Mouse (Mus musculus): ENCODE measurements at regions not wholly inside any gene's neighbourhood (a gene's known extent, or its start where the extent isn't known, plus 50 kb on each side); places are given as distances from the start of the nearest gene placed in this dataset.

GRCm38 (mm10) chr10:42131798-42132197 lies 113.6 kb upstream of the Armc2 start:
- no peak overlapping the region for H3K4me3 ChIP-seq (ENCODE audit: low read depth, low read length)
- H3K4me2 ChIP-seq (ENCODE audit: low read length): no peak overlapping the region
- no peak overlapping the region for H3K27ac ChIP-seq (ENCODE audit: low read depth)
- 0 out of 2 replicates have a peak, but pooled peaks cover 4% of the 10 kb centered on the region for H3K4me1 ChIP-seq (replicated peaks; ENCODE audit: control insufficient read depth, insufficient read depth, low read length)
- DNase-seq (ENCODE audit: low spot score) (no peak), ATAC-seq (replicated peaks; ENCODE audit: low FRiP score, low TSS enrichment, low read depth) (no peak)
- H3K9ac ChIP-seq (ENCODE audit: low read length): no peak overlapping the region
- 92% methylated on average over 6 of the region's 6 CpGs for WGBS
- H3K9me3 ChIP-seq (ENCODE audit: control insufficient read depth, low read length): no peaks in the 10 kb centered on the region
- no peaks in the 10 kb centered on the region for H3K27me3 ChIP-seq (replicated peaks; ENCODE audit: control insufficient read depth, insufficient read depth, low read length)
- no peaks in the 10 kb centered on the region for H3K36me3 ChIP-seq (ENCODE audit: control insufficient read depth, insufficient read depth, low read length)

GRCm38 (mm10) chr10:42131298-42131697 lies 113.1 kb upstream of the Armc2 start:
- 34% methylated on average over 2 of the region's 2 CpGs for WGBS
- Histone ChIP-seq H3K9ac (ENCODE audit: low read length) (no peak overlapping the region), H3K4me1 (replicated peaks; ENCODE audit: control insufficient read depth, insufficient read depth, low read length) (0 out of 2 replicates have a peak, but pooled peaks cover 4% of the 10 kb centered on the region), H3K27ac (ENCODE audit: low read depth) (no peak overlapping the region), H3K36me3 (ENCODE audit: control insufficient read depth, insufficient read depth, low read length) (no peaks in the 10 kb centered on the region), H3K9me3 (ENCODE audit: control insufficient read depth, low read length) (no peaks in the 10 kb centered on the region), H3K4me3 (ENCODE audit: low read depth, low read length) (no peak overlapping the region), H3K4me2 (ENCODE audit: low read length) (no peak overlapping the region), H3K27me3 (replicated peaks; ENCODE audit: control insufficient read depth, insufficient read depth, low read length) (no peaks in the 10 kb centered on the region)
- DNase-seq (ENCODE audit: low spot score): no peak
- no peak for ATAC-seq (replicated peaks; ENCODE audit: low FRiP score, low TSS enrichment, low read depth)

DNA sequence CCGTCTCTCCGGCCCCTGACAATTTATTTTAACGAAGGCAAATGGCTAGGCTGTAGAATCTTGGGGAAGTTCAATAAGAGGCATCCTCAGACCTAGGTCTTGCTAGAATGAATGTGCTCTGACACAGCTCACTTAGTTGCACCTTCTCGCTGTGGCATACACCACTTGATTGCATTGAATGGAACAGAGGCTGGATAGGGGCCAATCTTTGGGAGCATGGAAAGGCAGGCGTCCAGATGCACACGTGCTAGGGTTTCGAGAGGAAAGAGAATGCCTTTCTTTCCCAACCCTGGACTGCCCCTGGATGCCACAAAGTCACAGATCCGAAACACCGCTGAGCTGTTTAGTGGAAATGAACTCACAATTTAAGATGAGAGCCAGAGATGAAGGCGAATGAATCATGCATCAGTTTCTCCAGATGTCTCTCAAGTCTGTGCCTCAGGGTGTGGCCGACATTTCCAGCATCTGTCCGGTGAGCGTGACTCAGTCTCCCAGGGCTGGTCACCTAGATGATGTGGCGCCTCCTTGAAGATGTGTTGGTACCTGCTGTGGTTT lies 109.7 kb upstream of the Armc2 start:
- Histone ChIP-seq H3K36me3 (ENCODE audit: control insufficient read depth, insufficient read depth, low read length) (no peaks in the 10 kb centered on the region), H3K27me3 (replicated peaks; ENCODE audit: control insufficient read depth, insufficient read depth, low read length) (no peaks in the 10 kb centered on the region), H3K27ac (ENCODE audit: low read depth) (no peak overlapping the region), H3K4me1 (replicated peaks; ENCODE audit: control insufficient read depth, insufficient read depth, low read length) (0 out of 2 replicates have a peak, but pooled peaks cover under 1% of the 10 kb centered on the region), H3K9me3 (ENCODE audit: control insufficient read depth, low read length) (no peaks in the 10 kb centered on the region), H3K4me2 (ENCODE audit: low read length) (no peak overlapping the region), H3K9ac (ENCODE audit: low read length) (no peak overlapping the region), H3K4me3 (ENCODE audit: low read depth, low read length) (no peak overlapping the region)
- no peak for DNase-seq (ENCODE audit: low spot score)
- no peak for ATAC-seq (replicated peaks; ENCODE audit: low FRiP score, low TSS enrichment, low read depth)
- 90% methylated on average over 14 of the region's 14 CpGs for WGBS

GRCm38 (mm10) chr10:42126816-42127215 lies 108.6 kb upstream of the Armc2 start:
- WGBS: 91% methylated on average over 1 of the region's 1 CpGs
- Histone ChIP-seq H3K27ac (ENCODE audit: low read depth) (no peak overlapping the region), H3K9ac (ENCODE audit: low read length) (no peak overlapping the region), H3K9me3 (ENCODE audit: control insufficient read depth, low read length) (no peaks in the 10 kb centered on the region), H3K4me2 (ENCODE audit: low read length) (no peak overlapping the region), H3K27me3 (replicated peaks; ENCODE audit: control insufficient read depth, insufficient read depth, low read length) (no peaks in the 10 kb centered on the region), H3K4me1 (replicated peaks; ENCODE audit: control insufficient read depth, insufficient read depth, low read length) (0 out of 2 replicates have a peak, but pooled peaks cover 5% of the 10 kb centered on the region), H3K4me3 (ENCODE audit: low read depth, low read length) (no peak overlapping the region), H3K36me3 (ENCODE audit: control insufficient read depth, insufficient read depth, low read length) (no peaks in the 10 kb centered on the region)
- DNase-seq (ENCODE audit: low spot score) (no peak), ATAC-seq (replicated peaks; ENCODE audit: low FRiP score, low TSS enrichment, low read depth) (no peak)

DNA sequence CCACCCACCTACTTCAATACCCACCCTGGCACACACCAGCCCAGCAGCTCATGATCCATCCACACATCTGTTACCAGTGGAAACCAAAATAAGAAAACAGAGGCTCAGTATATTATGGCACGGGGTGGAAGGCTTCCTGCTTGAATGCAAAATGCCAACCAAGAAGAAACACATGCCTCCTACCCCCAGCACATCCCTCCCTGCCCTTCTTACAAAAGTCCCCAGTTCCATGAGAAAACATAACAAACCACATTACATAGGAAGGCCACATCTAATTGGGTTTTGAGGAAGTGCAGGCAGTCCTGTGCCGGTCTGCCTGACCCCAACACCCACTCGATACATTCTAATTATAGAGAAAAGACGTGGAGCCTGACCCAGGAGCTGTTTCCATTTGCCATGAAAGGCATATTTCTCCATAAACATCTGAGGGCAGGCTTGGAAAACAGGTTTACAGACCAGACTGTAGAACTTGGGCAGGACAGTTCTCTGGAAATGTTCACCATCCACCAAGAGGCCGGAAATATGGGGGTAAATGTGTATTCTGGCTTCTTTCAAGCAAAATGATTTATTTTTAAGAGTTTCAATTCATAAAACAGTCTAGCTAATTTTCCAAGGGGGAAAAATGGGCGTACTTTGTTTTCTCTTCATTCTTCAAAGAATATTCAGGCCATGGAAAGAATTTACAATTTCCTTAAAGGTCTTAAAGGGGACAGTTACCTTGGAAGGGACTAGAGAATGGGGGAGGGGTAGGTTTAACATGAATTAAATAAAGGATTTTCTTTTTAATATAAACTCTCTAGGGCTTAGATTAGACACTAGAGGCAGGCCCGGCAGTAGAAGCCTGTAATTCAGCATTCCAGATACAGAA lies 104.8 kb upstream of the Armc2 start:
- WGBS: 30% methylated on average over 7 of the region's 7 CpGs
- DNase-seq (ENCODE audit: low spot score) (no peak), ATAC-seq (replicated peaks; ENCODE audit: low FRiP score, low TSS enrichment, low read depth) (peak; percentile 36; the same call in 1 of the 2 replicates)
- no peaks in the 10 kb centered on the region for H3K27me3 ChIP-seq (replicated peaks; ENCODE audit: control insufficient read depth, insufficient read depth, low read length)
- H3K4me1 ChIP-seq (replicated peaks; ENCODE audit: control insufficient read depth, insufficient read depth, low read length): 0 out of 2 replicates have a peak, but pooled peaks cover 5% of the 10 kb centered on the region
- H3K4me2 ChIP-seq (ENCODE audit: low read length): no peak overlapping the region
- H3K4me3 ChIP-seq (ENCODE audit: low read depth, low read length): no peak overlapping the region
- H3K9ac ChIP-seq (ENCODE audit: low read length): no peak overlapping the region
- no peaks in the 10 kb centered on the region for H3K9me3 ChIP-seq (ENCODE audit: control insufficient read depth, low read length)
- H3K36me3 ChIP-seq (ENCODE audit: control insufficient read depth, insufficient read depth, low read length): no peaks in the 10 kb centered on the region
- H3K27ac ChIP-seq (ENCODE audit: low read depth): peak overlapping the region; percentile 18; the same call in 1 of the 2 replicates

DNA sequence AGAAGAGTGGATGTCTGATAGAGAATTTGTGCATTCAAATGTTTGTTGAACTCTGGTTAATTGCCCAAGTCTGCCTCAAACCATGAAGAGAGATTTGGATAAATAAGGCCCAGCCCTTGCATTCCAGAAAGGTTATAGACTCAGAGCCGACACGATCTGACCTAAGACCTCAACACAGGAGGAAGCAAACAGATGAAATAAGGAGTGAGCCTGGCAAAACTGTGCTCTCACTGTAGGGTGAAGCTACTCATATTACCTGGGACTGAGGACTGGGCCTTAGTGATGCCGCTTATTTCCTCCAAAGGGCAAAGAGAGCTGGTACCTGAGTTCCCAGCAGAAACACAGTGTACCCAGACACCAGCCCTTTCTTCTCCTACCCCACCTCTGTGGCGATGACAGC lies 103.7 kb upstream of the Armc2 start:
- Histone ChIP-seq H3K4me1 (replicated peaks; ENCODE audit: control insufficient read depth, insufficient read depth, low read length) (0 out of 2 replicates have a peak, but pooled peaks cover 5% of the 10 kb centered on the region), H3K9me3 (ENCODE audit: control insufficient read depth, low read length) (no peaks in the 10 kb centered on the region), H3K4me3 (ENCODE audit: low read depth, low read length) (no peak overlapping the region), H3K4me2 (ENCODE audit: low read length) (no peak overlapping the region), H3K9ac (ENCODE audit: low read length) (no peak overlapping the region), H3K27ac (ENCODE audit: low read depth) (no peak overlapping the region), H3K27me3 (replicated peaks; ENCODE audit: control insufficient read depth, insufficient read depth, low read length) (no peaks in the 10 kb centered on the region), H3K36me3 (ENCODE audit: control insufficient read depth, insufficient read depth, low read length) (no peaks in the 10 kb centered on the region)
- WGBS: 48% methylated on average over 4 of the region's 4 CpGs
- ATAC-seq (replicated peaks; ENCODE audit: low FRiP score, low TSS enrichment, low read depth) (no peak), DNase-seq (ENCODE audit: low spot score) (no peak)

GRCm38 (mm10) chr10:42119326-42119725 lies 101.1 kb upstream of the Armc2 start:
- Histone ChIP-seq H3K9ac (ENCODE audit: low read length) (no peak overlapping the region), H3K27me3 (replicated peaks; ENCODE audit: control insufficient read depth, insufficient read depth, low read length) (no peaks in the 10 kb centered on the region), H3K4me1 (replicated peaks; ENCODE audit: control insufficient read depth, insufficient read depth, low read length) (0 out of 2 replicates have a peak, but pooled peaks cover 5% of the 10 kb centered on the region), H3K9me3 (ENCODE audit: control insufficient read depth, low read length) (no peaks in the 10 kb centered on the region), H3K4me3 (ENCODE audit: low read depth, low read length) (no peak overlapping the region), H3K36me3 (ENCODE audit: control insufficient read depth, insufficient read depth, low read length) (no peaks in the 10 kb centered on the region), H3K27ac (ENCODE audit: low read depth) (no peak overlapping the region), H3K4me2 (ENCODE audit: low read length) (no peak overlapping the region)
- WGBS: 71% methylated on average over 12 of the region's 12 CpGs
- DNase-seq (ENCODE audit: low spot score) (no peak), ATAC-seq (replicated peaks; ENCODE audit: low FRiP score, low TSS enrichment, low read depth) (no peak)

- H3K4me3 ChIP-seq (ENCODE audit: low read depth, low read length): no peak overlapping the region
- no peaks in the 10 kb centered on the region for H3K27me3 ChIP-seq (replicated peaks; ENCODE audit: control insufficient read depth, insufficient read depth, low read length)
- H3K27ac ChIP-seq (ENCODE audit: low read depth): no peak overlapping the region
- no peak overlapping the region for H3K9ac ChIP-seq (ENCODE audit: low read length)
- DNase-seq (ENCODE audit: low spot score) (no peak), ATAC-seq (replicated peaks; ENCODE audit: low FRiP score, low TSS enrichment, low read depth) (no peak)
- 81% methylated on average over 13 of the region's 13 CpGs for WGBS
- 0 out of 2 replicates have a peak, but pooled peaks cover 5% of the 10 kb centered on the region for H3K4me1 ChIP-seq (replicated peaks; ENCODE audit: control insufficient read depth, insufficient read depth, low read length)
- no peaks in the 10 kb centered on the region for H3K9me3 ChIP-seq (ENCODE audit: control insufficient read depth, low read length)
- no peak overlapping the region for H3K4me2 ChIP-seq (ENCODE audit: low read length)
- H3K36me3 ChIP-seq (ENCODE audit: control insufficient read depth, insufficient read depth, low read length): no peaks in the 10 kb centered on the region
These were observed 100.3 kb upstream of the Armc2 start for GRCm38 (mm10) chr10:42118361-42119188.
